Mouse (Mus musculus): ENCODE data around the gene Tspan31. TPM values are rescaled to one million over a fixed set of nuclear protein-coding genes. Genes with fewer than 3 reads are reported as not detected.
"Not testable (repeated sequence)": the region's sequence is repeated elsewhere in the genome, so short reads cannot be mapped to it uniquely, and the experiment has no call there.

Gene Tspan31
- polyA plus RNA-seq, 1 experiment from 2014 or later = 176 TPM

GRCm38 (mm10) chr10:127062101-127062500 is 8.0 kb downstream of the Tspan31 start:
- not testable (repeated sequence) for H3K27ac ChIP-seq; H3K9me3 ChIP-seq; H3K9ac ChIP-seq; H3K4me3 ChIP-seq; H3K4me2 ChIP-seq; ATAC-seq (ENCODE audit: insufficient number of reproducible peaks, insufficient read depth, low FRiP score, low TSS enrichment, low read depth)
- H3K27me3 ChIP-seq = peaks cover 31% of the 10 kb centered on the region
- peaks cover 32% of the 10 kb centered on the region for H3K36me3 ChIP-seq
- H3K4me1 ChIP-seq = peaks cover 33% of the 10 kb centered on the region
- WGBS = 86% methylated on average over 4 of the region's 4 CpGs

GRCm38 (mm10) chr10:127061513-127061912 is 8.6 kb downstream of the Tspan31 start:
- Histone ChIP-seq H3K36me3 (peaks cover 30% of the 10 kb centered on the region), H3K27ac (no peak overlapping the region), H3K4me1 (peaks cover 29% of the 10 kb centered on the region), H3K27me3 (peaks cover 31% of the 10 kb centered on the region), H3K9ac (no peak overlapping the region), H3K9me3 (no peaks in the 10 kb centered on the region), H3K4me2 (no peak overlapping the region), H3K4me3 (no peak overlapping the region)
- WGBS = 74% methylated on average over 2 of the region's 2 CpGs
- no peak for ATAC-seq (ENCODE audit: insufficient number of reproducible peaks, insufficient read depth, low FRiP score, low TSS enrichment, low read depth)

- Histone ChIP-seq H3K4me3 (peak overlapping the region; percentile 87; the same call in 1 of the 2 replicates), H3K27ac (no peak overlapping the region), H3K36me3 (peaks cover 30% of the 10 kb centered on the region), H3K4me1 (peaks cover 29% of the 10 kb centered on the region), H3K4me2 (no peak overlapping the region), H3K27me3 (peaks cover 31% of the 10 kb centered on the region), H3K9ac (no peak overlapping the region), H3K9me3 (no peaks in the 10 kb centered on the region)
- no peak for ATAC-seq (ENCODE audit: insufficient number of reproducible peaks, insufficient read depth, low FRiP score, low TSS enrichment, low read depth)
- 31% methylated on average over 5 of the region's 5 CpGs for WGBS
These were observed 9.0 kb downstream of the Tspan31 start for GRCm38 (mm10) chr10:127061085-127061484.

GRCm38 (mm10) chr10:127059968-127060916 is 9.8 kb downstream of the Tspan31 start, which contains the start of gene March9:
TSS of gene March9 (minus strand) at chr10:127060184.
- H3K36me3 ChIP-seq = peaks cover 29% of the 10 kb centered on the region
- ATAC-seq (ENCODE audit: insufficient number of reproducible peaks, insufficient read depth, low FRiP score, low TSS enrichment, low read depth) = peak; percentile 24; the same call in 1 of the 2 replicates
- H3K27ac ChIP-seq = peak within 1 kb of the TSS; percentile 57
- H3K4me3 ChIP-seq = peak within 1 kb of the TSS; percentile 87
- peaks cover 31% of the 10 kb centered on the region for H3K27me3 ChIP-seq
- whole genome bisulfite sequencing = 1% methylated on average over 48 of the region's 72 CpGs
- peak within 1 kb of the TSS; percentile 88 for H3K9ac ChIP-seq
- H3K9me3 ChIP-seq = no peaks in the 10 kb centered on the region
- peaks cover 31% of the 10 kb centered on the region for H3K4me1 ChIP-seq
- peak within 1 kb of the TSS; percentile 94 for H3K4me2 ChIP-seq

GRCm38 (mm10) chr10:127059174-127059967 is 10.7 kb downstream of the Tspan31 start:
- Histone ChIP-seq H3K4me3 (peak overlapping the region; percentile 87), H3K4me2 (peak overlapping the region; percentile 94), H3K27me3 (peaks cover 31% of the 10 kb centered on the region), H3K27ac (peak overlapping the region; percentile 57), H3K9ac (peak overlapping the region; percentile 88), H3K4me1 (peaks cover 23% of the 10 kb centered on the region), H3K36me3 (peaks cover 27% of the 10 kb centered on the region), H3K9me3 (no peaks in the 10 kb centered on the region)
- ATAC-seq (ENCODE audit: insufficient number of reproducible peaks, insufficient read depth, low FRiP score, low TSS enrichment, low read depth) = no peak
- 0% methylated on average over 46 of the region's 92 CpGs for WGBS

- 8% methylated on average over 8 of the region's 8 CpGs for WGBS
These were observed 11.4 kb downstream of the Tspan31 start for GRCm38 (mm10) chr10:127058708-127059107.

GRCm38 (mm10) chr10:127058161-127058560 is 11.9 kb downstream of the Tspan31 start:
- H3K9ac ChIP-seq = peak overlapping the region; percentile 88; the same call in 1 of the 2 replicates
- peaks cover 36% of the 10 kb centered on the region for H3K27me3 ChIP-seq
- no peak overlapping the region for H3K27ac ChIP-seq
- no peaks in the 10 kb centered on the region for H3K9me3 ChIP-seq
- H3K4me3 ChIP-seq = peak overlapping the region; percentile 87
- H3K4me2 ChIP-seq = peak overlapping the region; percentile 94
- peaks cover 32% of the 10 kb centered on the region for H3K36me3 ChIP-seq
- no peak for ATAC-seq (ENCODE audit: insufficient number of reproducible peaks, insufficient read depth, low FRiP score, low TSS enrichment, low read depth)
- 2% methylated on average over 9 of the region's 9 CpGs for WGBS
- peaks cover 23% of the 10 kb centered on the region for H3K4me1 ChIP-seq

More at GRCm38 (mm10) chr10:127058708-127059107, 11.4 kb downstream of the Tspan31 start:
- Histone ChIP-seq H3K36me3 (peaks cover 32% of the 10 kb centered on the region), H3K9ac (peak overlapping the region; percentile 88), H3K4me1 (peaks cover 23% of the 10 kb centered on the region), H3K4me2 (peak overlapping the region; percentile 94), H3K4me3 (peak overlapping the region; percentile 87), H3K27ac (no peak overlapping the region), H3K9me3 (no peaks in the 10 kb centered on the region), H3K27me3 (peaks cover 34% of the 10 kb centered on the region)
- ATAC-seq (ENCODE audit: insufficient number of reproducible peaks, insufficient read depth, low FRiP score, low TSS enrichment, low read depth) = no peak

- Histone ChIP-seq H3K9ac (no peak overlapping the region), H3K27me3 (peaks cover 47% of the 10 kb centered on the region), H3K4me1 (peaks cover 23% of the 10 kb centered on the region), H3K4me2 (no peak overlapping the region), H3K27ac (no peak overlapping the region), H3K9me3 (no peaks in the 10 kb centered on the region), H3K4me3 (no peak overlapping the region), H3K36me3 (peaks cover 32% of the 10 kb centered on the region)
- 80% methylated on average over 20 of the region's 20 CpGs for WGBS
- ATAC-seq (ENCODE audit: insufficient number of reproducible peaks, insufficient read depth, low FRiP score, low TSS enrichment, low read depth) = no peak
These were observed 13.6 kb downstream of the Tspan31 start for GRCm38 (mm10) chr10:127056490-127056889.

- H3K4me3 ChIP-seq = no peak overlapping the region
- H3K27ac ChIP-seq = no peak overlapping the region
- peaks cover 47% of the 10 kb centered on the region for H3K27me3 ChIP-seq
- no peak for ATAC-seq (ENCODE audit: insufficient number of reproducible peaks, insufficient read depth, low FRiP score, low TSS enrichment, low read depth)
- no peaks in the 10 kb centered on the region for H3K9me3 ChIP-seq
- peaks cover 20% of the 10 kb centered on the region for H3K4me1 ChIP-seq
- no peak overlapping the region for H3K9ac ChIP-seq
- peaks cover 32% of the 10 kb centered on the region for H3K36me3 ChIP-seq
- H3K4me2 ChIP-seq = no peak overlapping the region
- 84% methylated on average over 8 of the region's 8 CpGs for WGBS
These were observed 14.7 kb downstream of the Tspan31 start for GRCm38 (mm10) chr10:127055406-127055805.

GRCm38 (mm10) chr10:127054646-127055045 is 15.4 kb downstream of the Tspan31 start:
- Histone ChIP-seq H3K27ac (no peak overlapping the region), H3K27me3 (peaks cover 49% of the 10 kb centered on the region), H3K4me2 (no peak overlapping the region), H3K4me1 (peaks cover 21% of the 10 kb centered on the region), H3K36me3 (peaks cover 32% of the 10 kb centered on the region), H3K9me3 (no peaks in the 10 kb centered on the region), H3K4me3 (no peak overlapping the region), H3K9ac (no peak overlapping the region)
- WGBS = 61% methylated on average over 4 of the region's 4 CpGs
- no peak for ATAC-seq (ENCODE audit: insufficient number of reproducible peaks, insufficient read depth, low FRiP score, low TSS enrichment, low read depth)

GRCm38 (mm10) chr10:127050119-127050474 is 20.0 kb downstream of the Tspan31 start:
- no peaks in the 10 kb centered on the region for H3K9me3 ChIP-seq
- H3K27me3 ChIP-seq = peaks cover 63% of the 10 kb centered on the region
- H3K4me1 ChIP-seq = peaks cover 11% of the 10 kb centered on the region; the same call in 1 of the 2 replicates
- no peak for ATAC-seq (ENCODE audit: insufficient number of reproducible peaks, insufficient read depth, low FRiP score, low TSS enrichment, low read depth)
- WGBS = 14% methylated on average over 10 of the region's 10 CpGs
- 0 out of 2 replicates have a peak overlapping the region, but pooled peaks have one; percentile 35 for H3K4me2 ChIP-seq
- H3K4me3 ChIP-seq = peak overlapping the region; percentile 16; the same call in 1 of the 2 replicates
- no peak overlapping the region; the same call in 1 of the 2 replicates for H3K9ac ChIP-seq
- H3K27ac ChIP-seq = no peak overlapping the region
- H3K36me3 ChIP-seq = peaks cover 27% of the 10 kb centered on the region
